Mouse (Mus musculus): Measurements from ENCODE around the gene Tenm2. TPM values are rescaled to one million over a fixed set of nuclear protein-coding genes. Genes with fewer than 3 reads are reported as not detected.

Gene Tenm2
- polyA plus RNA-seq, 1 experiment from 2014 or later = 0.28 TPM

GRCm38 (mm10) chr11:36671196-36671595 is 564.6 kb downstream of the Tenm2 start:
- H3K27me3 ChIP-seq (ENCODE audit: insufficient read depth, low read length) = peaks cover 4% of the 10 kb centered on the region; the same call in 1 of the 2 replicates
- no peaks in the 10 kb centered on the region for H3K9me3 ChIP-seq (ENCODE audit: low read depth, low read length)
- H3K27ac ChIP-seq (ENCODE audit: low read depth) = no peak overlapping the region
- H3K36me3 ChIP-seq (ENCODE audit: insufficient read depth) = no peaks in the 10 kb centered on the region
- no peak overlapping the region for H3K4me2 ChIP-seq
- ATAC-seq (ENCODE audit: insufficient read depth) (no peak), DNase-seq (no peak)
- no peak for TF ChIP-seq CTCF (IDR thresholded peaks at IDR 0.05; ENCODE audit: low read depth)
- no peak overlapping the region for H3K9ac ChIP-seq
- WGBS = 73% methylated on average over 9 of the region's 9 CpGs
- no peak overlapping the region for H3K4me3 ChIP-seq (ENCODE audit: low read depth, low read length)
- no peaks in the 10 kb centered on the region for H3K4me1 ChIP-seq (ENCODE audit: insufficient read depth)

- Histone ChIP-seq H3K36me3 (ENCODE audit: insufficient read depth) (no peaks in the 10 kb centered on the region), H3K4me2 (no peak overlapping the region), H3K9ac (no peak overlapping the region), H3K27me3 (ENCODE audit: insufficient read depth, low read length) (no peaks in the 10 kb centered on the region), H3K9me3 (ENCODE audit: low read depth, low read length) (no peaks in the 10 kb centered on the region), H3K4me3 (ENCODE audit: low read depth, low read length) (no peak overlapping the region), H3K4me1 (ENCODE audit: insufficient read depth) (no peaks in the 10 kb centered on the region), H3K27ac (ENCODE audit: low read depth) (no peak overlapping the region)
- ATAC-seq (ENCODE audit: insufficient read depth) (no peak), DNase-seq (no peak)
- TF ChIP-seq CTCF (IDR thresholded peaks at IDR 0.05; ENCODE audit: low read depth) = no peak
- WGBS = 88% methylated on average over 1 of the region's 1 CpGs
Observed at GRCm38 (mm10) chr11:36664026-36664425, 571.7 kb downstream of the Tenm2 start.

DNA sequence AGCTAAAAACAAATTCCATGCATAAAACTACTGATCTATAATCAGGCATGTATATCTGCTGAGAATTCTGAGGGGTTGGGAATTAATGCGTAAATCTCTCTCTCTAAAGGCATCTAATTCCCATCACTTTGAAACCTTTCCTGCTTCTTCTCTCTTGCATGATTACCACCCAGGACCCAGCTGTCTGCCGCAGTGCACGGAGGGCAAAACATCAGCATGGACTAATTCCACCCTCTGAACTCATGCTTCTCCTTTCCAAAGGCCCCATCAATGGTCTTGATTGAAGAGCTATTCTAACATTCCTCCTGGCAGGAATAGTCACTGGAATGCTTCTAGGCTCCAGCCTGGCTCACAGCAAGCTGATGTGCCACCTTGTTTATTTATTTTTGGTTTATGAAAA is 572.2 kb downstream of the Tenm2 start:
- Histone ChIP-seq H3K36me3 (ENCODE audit: insufficient read depth) (no peaks in the 10 kb centered on the region), H3K4me2 (no peak overlapping the region), H3K27me3 (ENCODE audit: insufficient read depth, low read length) (no peaks in the 10 kb centered on the region), H3K27ac (ENCODE audit: low read depth) (no peak overlapping the region), H3K4me1 (ENCODE audit: insufficient read depth) (no peaks in the 10 kb centered on the region), H3K4me3 (ENCODE audit: low read depth, low read length) (no peak overlapping the region), H3K9me3 (ENCODE audit: low read depth, low read length) (no peaks in the 10 kb centered on the region), H3K9ac (no peak overlapping the region)
- ATAC-seq (ENCODE audit: insufficient read depth) = no peak
- DNase-seq = no peak
- 53% methylated on average over 3 of the region's 3 CpGs for WGBS
- TF ChIP-seq CTCF (IDR thresholded peaks at IDR 0.05; ENCODE audit: low read depth) = no peak

DNA sequence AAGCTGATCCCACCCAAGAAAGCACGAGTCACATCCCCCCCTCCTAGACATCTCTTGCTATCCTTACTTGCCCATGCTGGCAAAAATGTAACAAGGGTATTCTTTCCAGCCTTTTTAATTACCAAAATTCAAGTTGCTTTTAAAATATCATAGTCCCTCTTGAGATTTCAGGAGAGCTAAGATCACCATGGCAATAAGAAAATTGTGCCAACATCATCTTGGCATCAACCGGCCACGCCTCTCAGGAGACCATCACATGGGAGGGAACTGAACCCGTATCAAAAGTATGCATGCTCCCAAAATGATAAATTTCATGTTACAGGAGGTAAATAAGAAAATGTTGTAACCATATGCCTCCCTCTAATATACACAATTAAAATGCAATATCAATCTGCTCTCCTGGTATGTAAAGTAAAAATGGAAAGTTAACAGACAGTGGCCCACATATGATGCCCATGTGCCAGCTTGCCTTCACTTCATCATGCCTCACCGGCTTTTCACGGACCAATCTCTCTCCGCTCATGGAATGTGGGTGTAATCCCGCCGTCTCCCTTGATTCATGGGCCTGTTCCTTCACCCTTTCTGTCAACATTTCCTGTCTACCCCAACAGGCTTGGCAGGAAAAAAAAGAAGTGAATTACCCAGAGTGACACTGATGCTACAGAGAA is 582.0 kb downstream of the Tenm2 start:
- H3K9me3 ChIP-seq (ENCODE audit: low read depth, low read length) = no peaks in the 10 kb centered on the region
- H3K4me3 ChIP-seq (ENCODE audit: low read depth, low read length) = no peak overlapping the region
- no peak overlapping the region for H3K9ac ChIP-seq
- H3K27ac ChIP-seq (ENCODE audit: low read depth) = no peak overlapping the region
- H3K4me1 ChIP-seq (ENCODE audit: insufficient read depth) = no peaks in the 10 kb centered on the region
- WGBS = 57% methylated on average over 9 of the region's 9 CpGs
- ATAC-seq (ENCODE audit: insufficient read depth) (no peak), DNase-seq (no peak)
- no peak overlapping the region for H3K4me2 ChIP-seq
- no peak for TF ChIP-seq CTCF (IDR thresholded peaks at IDR 0.05; ENCODE audit: low read depth)
- no peaks in the 10 kb centered on the region for H3K36me3 ChIP-seq (ENCODE audit: insufficient read depth)
- H3K27me3 ChIP-seq (ENCODE audit: insufficient read depth, low read length) = no peaks in the 10 kb centered on the region

- H3K27me3 ChIP-seq (ENCODE audit: insufficient read depth, low read length) = no peaks in the 10 kb centered on the region
Observed at GRCm38 (mm10) chr11:36647179-36647578, 588.6 kb downstream of the Tenm2 start.

GRCm38 (mm10) chr11:36635082-36635481 is 600.7 kb downstream of the Tenm2 start:
- Histone ChIP-seq H3K9ac (no peak overlapping the region), H3K27me3 (ENCODE audit: insufficient read depth, low read length) (no peaks in the 10 kb centered on the region), H3K4me2 (no peak overlapping the region), H3K27ac (ENCODE audit: low read depth) (no peak overlapping the region), H3K36me3 (ENCODE audit: insufficient read depth) (no peaks in the 10 kb centered on the region), H3K9me3 (ENCODE audit: low read depth, low read length) (no peaks in the 10 kb centered on the region), H3K4me3 (ENCODE audit: low read depth, low read length) (no peak overlapping the region), H3K4me1 (ENCODE audit: insufficient read depth) (no peaks in the 10 kb centered on the region)
- 8% methylated on average over 6 of the region's 6 CpGs for WGBS
- ATAC-seq (ENCODE audit: insufficient read depth) = peak; percentile 83
- TF ChIP-seq CTCF (IDR thresholded peaks at IDR 0.05; ENCODE audit: low read depth) = no peak
- DNase-seq = peak; percentile 56

More at GRCm38 (mm10) chr11:36647179-36647578, 588.6 kb downstream of the Tenm2 start:
- WGBS = 90% methylated on average over 1 of the region's 1 CpGs
- H3K4me3 ChIP-seq (ENCODE audit: low read depth, low read length) = no peak overlapping the region
- no peak for TF ChIP-seq CTCF (IDR thresholded peaks at IDR 0.05; ENCODE audit: low read depth)
- ATAC-seq (ENCODE audit: insufficient read depth) = no peak
- H3K27ac ChIP-seq (ENCODE audit: low read depth) = no peak overlapping the region
- DNase-seq = no peak
- no peak overlapping the region for H3K9ac ChIP-seq
- H3K9me3 ChIP-seq (ENCODE audit: low read depth, low read length) = no peaks in the 10 kb centered on the region
- no peaks in the 10 kb centered on the region for H3K4me1 ChIP-seq (ENCODE audit: insufficient read depth)
- no peaks in the 10 kb centered on the region for H3K36me3 ChIP-seq (ENCODE audit: insufficient read depth)
- no peak overlapping the region for H3K4me2 ChIP-seq

GRCm38 (mm10) chr11:36632201-36632600 is 603.6 kb downstream of the Tenm2 start:
- Histone ChIP-seq H3K4me1 (ENCODE audit: insufficient read depth) (no peaks in the 10 kb centered on the region), H3K27ac (ENCODE audit: low read depth) (no peak overlapping the region), H3K4me3 (ENCODE audit: low read depth, low read length) (no peak overlapping the region), H3K9me3 (ENCODE audit: low read depth, low read length) (no peaks in the 10 kb centered on the region), H3K4me2 (no peak overlapping the region), H3K9ac (no peak overlapping the region), H3K36me3 (ENCODE audit: insufficient read depth) (no peaks in the 10 kb centered on the region), H3K27me3 (ENCODE audit: insufficient read depth, low read length) (no peaks in the 10 kb centered on the region)
- DNase-seq (no peak), ATAC-seq (ENCODE audit: insufficient read depth) (no peak)
- TF ChIP-seq CTCF (IDR thresholded peaks at IDR 0.05; ENCODE audit: low read depth) = no peak
